In the genomic region with DNA sequence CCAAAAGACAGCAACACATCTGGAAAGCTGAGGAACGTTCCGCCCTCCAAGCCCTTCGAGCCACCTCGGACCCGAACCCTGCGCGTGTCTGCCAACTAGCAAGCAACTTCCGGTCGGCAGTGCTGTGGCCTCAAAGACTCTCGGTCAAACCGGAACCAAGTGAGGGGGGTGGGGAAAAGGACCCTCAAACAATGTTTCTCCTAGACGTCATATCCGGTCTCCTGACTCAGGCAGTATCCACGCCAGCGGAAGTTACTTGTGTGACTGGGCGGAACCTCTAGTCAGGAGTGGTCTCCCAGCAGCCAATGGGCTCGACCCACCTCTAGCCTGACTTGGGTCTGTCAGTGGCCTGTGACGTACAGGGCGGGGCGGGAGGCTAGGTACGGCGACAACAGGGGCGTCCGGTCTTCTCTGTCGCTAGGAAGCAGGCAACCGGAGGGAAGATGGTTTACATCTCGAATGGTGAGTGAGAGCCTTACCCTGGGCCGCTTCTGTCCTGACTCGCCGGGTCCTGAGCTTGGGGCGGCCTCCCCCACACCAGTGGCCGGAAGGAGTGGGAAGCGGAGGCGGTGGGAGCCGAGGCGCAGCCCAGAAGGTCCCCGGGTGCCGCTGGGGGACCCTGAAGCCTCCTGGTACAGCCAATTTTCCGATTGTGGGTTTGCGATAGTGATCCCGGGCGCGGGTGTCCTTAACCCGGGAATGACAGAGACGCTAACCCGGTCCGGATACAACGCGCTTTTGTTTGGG, we compare ENCODE assay signal across 7 mouse cellular contexts. TPM values are rescaled to one million over a fixed set of nuclear protein-coding genes. Genes with fewer than 3 reads are reported as not detected.
DNase-seq lines count a peak whose midpoint lies in the region; ATAC-seq lines count a peak whose summit lies in the region.

Selenok (plus strand) TSS at position 234 of the 747 bp plus-strand sequence.

- peak within 1 kb of the TSS; percentile 66 for H3K27ac ChIP-seq in embryonic facial prominence, embryonic 11.5 days (replicated peaks; ENCODE audit: low read depth, low read length)
- peak within 1 kb of the TSS; percentile 90 for H3K27ac ChIP-seq in limb, embryonic 10.5 days
- H3K27ac ChIP-seq in midbrain, embryonic 13.5 days, result peak within 1 kb of the TSS; percentile 89

- H3K4me3 ChIP-seq in embryonic facial prominence, embryonic 11.5 days (ENCODE audit: low read depth, low read length), result peak within 1 kb of the TSS; percentile 90
- peak within 1 kb of the TSS; percentile 93 for H3K4me3 ChIP-seq in limb, embryonic 10.5 days
- peak within 1 kb of the TSS; percentile 91 for H3K4me3 ChIP-seq in midbrain, embryonic 13.5 days (replicated peaks)

- no peaks in the 10 kb centered on the region for H3K9me3 ChIP-seq in embryonic facial prominence, embryonic 11.5 days (replicated peaks; ENCODE audit: control insufficient read depth, low read length)
- no peaks in the 10 kb centered on the region for H3K9me3 ChIP-seq in limb, embryonic 10.5 days (replicated peaks)
- no peaks in the 10 kb centered on the region for H3K9me3 ChIP-seq in midbrain, embryonic 13.5 days

- H3K4me2 ChIP-seq in embryonic facial prominence, embryonic 11.5 days (ENCODE audit: low read depth, low read length), result peak within 1 kb of the TSS; percentile 56
- H3K4me2 ChIP-seq in midbrain, embryonic 13.5 days (replicated peaks), result peak within 1 kb of the TSS; percentile 71

- H3K4me1 ChIP-seq in embryonic facial prominence, embryonic 11.5 days (ENCODE audit: control insufficient read depth, insufficient read depth, low read length), result peaks cover 2% of the 10 kb centered on the region; the same call in 1 of the 2 replicates
- H3K4me1 ChIP-seq in limb, embryonic 10.5 days, result peaks cover 16% of the 10 kb centered on the region
- peaks cover 25% of the 10 kb centered on the region for H3K4me1 ChIP-seq in midbrain, embryonic 13.5 days (replicated peaks)

- peak; percentile 100 for ATAC-seq in embryonic facial prominence, embryonic 11.5 days (replicated peaks; ENCODE audit: insufficient number of reproducible peaks, low FRiP score, low TSS enrichment, low read depth)
- peak; percentile 95 for ATAC-seq in granulocyte monocyte progenitor cell, adult 5-6 weeks (replicated peaks; ENCODE audit: poor library complexity, severe bottlenecking)
- peak; percentile 100 for ATAC-seq in midbrain, embryonic 13.5 days

- WGBS in embryonic facial prominence, embryonic 11.5 days, result under 1% methylated on average over 49 of the region's 49 CpGs
- WGBS in limb, embryonic 10.5 days, result under 1% methylated on average over 49 of the region's 49 CpGs
- WGBS in midbrain, embryonic 13.5 days, result under 1% methylated on average over 49 of the region's 49 CpGs

- peak within 1 kb of the TSS; percentile 83 for H3K9ac ChIP-seq in embryonic facial prominence, embryonic 11.5 days (replicated peaks; ENCODE audit: low read length)
- peak within 1 kb of the TSS; percentile 94 for H3K9ac ChIP-seq in midbrain, embryonic 13.5 days (replicated peaks)

- H3K27me3 ChIP-seq in embryonic facial prominence, embryonic 11.5 days (ENCODE audit: control insufficient read depth, insufficient read depth, low read length), result no peaks in the 10 kb centered on the region
- no peaks in the 10 kb centered on the region for H3K27me3 ChIP-seq in limb, embryonic 10.5 days (ENCODE audit: low read depth, poor library complexity, severe bottlenecking)
- no peaks in the 10 kb centered on the region for H3K27me3 ChIP-seq in midbrain, embryonic 13.5 days

- peak; percentile 95 for DNase-seq in adrenal gland, postnatal 14 days
- peak; percentile 100 for DNase-seq in embryonic facial prominence, embryonic 11.5 days (ENCODE audit: low spot score)
- peak; percentile 99 for DNase-seq in kidney, adult 11 months
- DNase-seq in limb, embryonic 10.5 days (ENCODE audit: low spot score), result peak; percentile 91
- DNase-seq in spleen, adult 12 weeks (ENCODE audit: low spot score), result peak; percentile 90

- H3K36me3 ChIP-seq in embryonic facial prominence, embryonic 11.5 days (replicated peaks; ENCODE audit: control insufficient read depth, insufficient read depth, low read depth, low read length), result no peaks in the 10 kb centered on the region
- H3K36me3 ChIP-seq in limb, embryonic 10.5 days, result peaks cover 37% of the 10 kb centered on the region
- H3K36me3 ChIP-seq in midbrain, embryonic 13.5 days, result peaks cover 34% of the 10 kb centered on the region

RNA-seq across cellular contexts. Expression of gene Selenok, which starts in this region (rescaled TPM):
- 101 and 104 TPM in 2 replicates for total RNA-seq in adrenal gland, postnatal 14 days (2021)
- polyA plus RNA-seq in embryonic facial prominence, embryonic 11.5 days (2014; fragmentation: Nextera tagmentation; extraction: Ambion mirVana), result 231 and 242 TPM in 2 replicates
- 98.9 and 114 TPM in 2 replicates for total RNA-seq in granulocyte monocyte progenitor cell, adult 5-6 weeks (2014; fragmentation: Nextera tagmentation)
- total RNA-seq in granulocyte monocyte progenitor cell, adult 5-6 weeks (2017), result 189 and 222 TPM in 2 replicates
- polyA plus RNA-seq in limb, embryonic 10.5 days (2016; fragmentation: Nextera tagmentation; extraction: Ambion mirVana), result 229 and 245 TPM in 2 replicates
- polyA plus RNA-seq in midbrain, embryonic 13.5 days (2015; fragmentation: Nextera tagmentation; extraction: Ambion mirVana), result 449 and 471 TPM in 2 replicates

Comparison
In these comparisons a context has a peak if more than half of its experiments do, and no peak if none do; other contexts are left out.
1. Peak in every context shown above with its lines: DNase-seq, ATAC-seq, H3K4me3 ChIP-seq and H3K27ac ChIP-seq.